Mouse (Mus musculus): ENCODE measurements around the gene Prpf3. TPM values are rescaled to one million over a fixed set of nuclear protein-coding genes. Genes with fewer than 3 reads are reported as not detected.
"Not testable (repeated sequence)": the region's sequence is repeated elsewhere in the genome, so short reads cannot be mapped to it uniquely, and the experiment has no call there.

Prpf3 gene
- 10 to 100 TPM; 49.1 to 56.5 TPM for polyA plus RNA-seq (2017; shearing (Covaris generic))

DNA sequence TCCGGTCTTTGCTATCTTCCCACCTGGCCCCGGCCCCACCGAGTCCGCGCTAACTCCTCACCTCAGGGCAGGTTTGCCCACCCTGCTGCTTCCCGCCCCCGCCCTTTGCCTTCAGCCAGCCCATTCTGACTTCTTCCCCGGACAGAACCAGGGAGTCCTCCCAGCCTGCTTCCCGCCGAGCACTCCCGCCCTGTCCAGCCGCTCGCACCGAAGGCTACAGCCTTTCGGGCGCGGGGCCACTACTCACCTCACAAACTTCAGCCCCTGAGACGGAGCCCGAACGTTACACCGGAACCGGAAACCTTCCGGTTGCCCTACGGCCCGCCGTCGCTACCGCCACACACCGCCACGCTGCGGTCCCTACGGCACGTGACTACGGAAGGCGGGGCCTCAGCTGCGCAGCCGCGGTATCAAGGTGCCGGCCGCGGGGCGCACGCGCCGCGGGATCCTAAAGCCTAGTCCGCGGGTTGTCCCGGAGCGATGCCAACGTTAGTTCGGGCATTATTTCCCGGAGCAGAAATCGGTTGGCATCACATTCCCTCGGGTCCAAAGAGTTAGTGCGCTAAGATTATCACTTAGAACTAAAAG, at the start of gene Prpf3:
Gene Prpf3, minus strand, starts transcription at position 384 of the 588 bp plus-strand sequence.
- ATAC-seq, result peak; percentile 97

DNA sequence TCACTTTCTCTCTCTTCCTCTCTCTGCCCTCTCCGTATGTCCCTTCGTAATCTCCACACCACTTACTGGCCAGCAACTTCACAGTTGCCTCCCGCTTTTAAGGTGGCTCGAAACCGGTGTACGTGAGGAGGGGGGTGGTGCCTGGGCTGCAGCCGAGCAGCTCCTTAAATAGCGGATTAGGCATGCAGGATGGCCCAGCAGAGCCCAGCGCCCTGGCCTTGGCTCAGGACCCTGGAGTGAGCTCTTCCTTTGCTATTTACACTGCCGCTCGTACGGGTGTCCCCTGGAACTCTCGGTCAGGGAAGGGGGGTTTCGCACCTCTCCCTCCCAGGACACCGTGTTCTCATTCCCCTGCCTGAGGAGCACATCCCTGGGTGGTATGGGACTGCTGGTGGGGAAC, 48.9 kb upstream of the Prpf3 start, which contains the start of gene Car14:
Gene Car14, minus strand, starts transcription at position 124 of the 400 bp plus-strand sequence.
- ATAC-seq, result no peak

DNA sequence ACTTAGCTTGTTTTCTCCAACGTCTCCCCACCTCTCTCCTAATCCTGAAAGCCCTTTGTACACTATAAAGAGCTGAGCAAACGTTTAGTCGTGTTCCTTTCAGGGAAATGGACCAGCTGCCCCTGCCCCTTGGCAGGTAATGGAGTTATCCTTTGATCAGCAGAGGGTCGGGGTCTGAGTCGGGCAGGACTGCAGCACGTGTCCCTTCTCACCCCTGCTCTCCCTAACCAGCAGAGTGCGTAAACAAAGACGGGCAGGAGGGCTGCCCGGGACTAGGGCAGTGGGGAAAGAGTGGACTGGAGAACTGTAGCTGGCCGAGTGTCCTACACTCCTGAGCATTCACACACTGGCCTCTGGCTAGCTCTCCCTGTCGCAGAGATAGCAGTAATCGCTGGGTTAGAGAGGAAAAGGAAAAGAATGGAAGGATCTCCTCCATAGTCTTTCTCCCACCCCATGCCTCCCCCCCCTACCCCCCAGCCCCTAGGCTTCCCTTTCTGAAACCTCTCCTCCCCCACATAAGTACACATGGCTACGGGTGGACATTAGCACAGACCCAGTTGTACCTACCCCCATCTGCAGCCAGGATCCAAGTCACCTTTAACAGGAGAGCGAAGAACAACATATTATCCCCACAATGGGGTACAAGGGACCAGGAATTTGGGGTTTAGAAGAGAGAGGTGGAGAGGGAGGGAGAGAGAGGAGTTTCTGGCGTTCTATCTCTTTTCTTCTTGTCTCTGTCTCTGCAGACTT, 48.2 kb upstream of the Prpf3 start:
- ATAC-seq, result no peak

DNA sequence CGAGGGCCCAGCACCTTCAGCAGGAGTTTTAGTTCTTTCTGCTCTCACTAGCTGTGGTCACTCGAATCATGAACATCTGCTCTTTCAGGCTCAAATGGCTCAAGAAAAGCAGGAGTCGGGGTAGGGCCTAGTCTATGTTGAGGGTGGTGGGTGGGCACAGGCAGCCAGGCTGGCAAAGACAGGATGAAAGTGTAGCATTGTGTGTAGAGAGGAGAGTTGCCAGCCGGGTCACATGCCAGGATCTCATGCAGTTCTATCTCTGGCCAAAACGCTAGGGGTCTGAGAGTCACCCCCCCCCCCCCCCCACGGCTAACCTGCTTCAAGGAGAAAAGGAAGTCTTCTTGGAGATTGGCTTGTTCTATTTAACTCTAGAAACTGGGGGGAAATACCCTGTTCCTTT, 47.0 kb upstream of the Prpf3 start:
- ATAC-seq, result no peak

DNA sequence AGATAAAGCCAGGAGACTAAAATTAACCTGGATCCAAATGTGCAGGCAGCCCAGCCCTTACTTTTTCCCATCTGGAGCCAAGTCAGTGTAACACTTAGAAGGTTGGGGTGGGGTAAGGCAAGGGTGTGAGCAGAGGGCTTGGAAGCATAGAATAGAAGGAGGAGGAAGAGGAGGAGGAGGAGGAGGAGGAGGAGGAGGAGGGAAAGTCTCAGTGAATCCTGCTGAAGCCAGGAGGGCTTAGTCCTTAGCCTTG, 46.6 kb upstream of the Prpf3 start:
- ATAC-seq, result no peak

DNA sequence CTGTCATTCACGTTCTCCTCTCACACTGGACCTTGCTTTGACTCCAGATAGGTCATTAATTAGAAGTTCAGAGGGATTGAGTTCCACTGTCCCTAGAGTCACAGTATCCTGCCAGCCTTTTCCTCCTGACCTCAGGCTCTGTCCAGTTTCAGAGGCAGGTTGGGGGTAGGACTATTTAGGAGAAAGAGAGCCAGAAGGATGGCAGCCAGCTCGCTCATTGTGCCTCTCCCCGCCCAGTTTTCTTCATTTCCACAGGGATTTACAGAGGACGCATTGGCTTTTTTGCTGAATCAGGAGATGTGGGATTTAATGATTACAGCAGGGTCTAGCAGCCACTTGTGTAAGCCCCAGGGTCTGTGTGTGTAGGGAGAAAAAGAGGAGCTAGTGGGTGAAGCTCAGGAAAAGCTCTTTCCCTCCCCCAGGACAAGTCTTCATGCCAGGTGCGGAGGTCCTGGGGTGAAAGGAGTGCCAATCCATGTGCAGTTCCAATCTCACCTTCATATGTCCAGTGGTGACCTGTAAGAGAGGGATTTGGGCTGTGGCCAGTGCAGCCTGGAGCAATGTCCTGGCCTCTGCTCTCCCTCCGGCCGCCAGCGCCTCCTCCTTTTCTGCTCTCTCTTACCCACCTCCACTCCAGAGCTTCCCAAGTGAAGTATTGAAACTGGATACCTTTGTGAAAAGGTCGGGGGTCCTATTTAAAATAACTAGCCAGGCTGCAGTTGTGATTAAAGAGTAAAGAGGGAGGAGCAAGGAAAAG, 46.1 kb upstream of the Prpf3 start:
- no peak for ATAC-seq

DNA sequence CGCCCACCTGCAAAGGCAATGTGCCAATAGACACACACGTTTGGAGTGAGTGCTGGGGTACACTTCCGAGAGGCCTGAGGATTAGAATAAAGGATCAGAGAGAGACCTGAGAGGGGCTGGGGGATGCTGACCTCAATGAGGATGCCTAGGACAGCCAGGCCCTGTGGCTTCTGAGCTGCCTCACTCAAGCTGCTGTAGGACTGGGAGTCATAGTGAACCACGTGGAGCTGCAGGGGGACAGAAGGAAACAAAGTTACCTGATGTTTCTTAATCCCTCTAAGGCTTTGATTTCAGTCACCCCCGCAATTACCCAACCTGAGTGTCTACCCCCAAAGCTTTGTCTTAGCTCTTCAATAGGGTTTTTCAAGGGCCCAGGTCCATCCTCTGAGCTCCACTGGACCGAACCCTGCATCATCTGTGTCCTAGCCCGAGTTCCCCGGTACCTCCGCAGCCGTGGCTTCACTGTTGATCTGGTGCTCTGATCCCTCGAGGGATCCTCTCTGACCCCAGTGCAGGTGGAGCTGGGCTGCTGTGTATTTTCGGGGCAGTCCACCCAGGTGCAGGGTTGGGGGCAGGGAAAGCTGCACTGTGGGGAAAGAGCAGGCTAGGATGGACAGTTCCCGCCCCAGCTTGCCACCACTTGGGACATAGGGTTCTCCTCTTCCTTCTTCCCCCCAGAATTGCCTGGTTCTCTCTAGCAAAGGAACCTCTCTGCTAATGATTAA, 44.3 kb upstream of the Prpf3 start:
- no peak for ATAC-seq

DNA sequence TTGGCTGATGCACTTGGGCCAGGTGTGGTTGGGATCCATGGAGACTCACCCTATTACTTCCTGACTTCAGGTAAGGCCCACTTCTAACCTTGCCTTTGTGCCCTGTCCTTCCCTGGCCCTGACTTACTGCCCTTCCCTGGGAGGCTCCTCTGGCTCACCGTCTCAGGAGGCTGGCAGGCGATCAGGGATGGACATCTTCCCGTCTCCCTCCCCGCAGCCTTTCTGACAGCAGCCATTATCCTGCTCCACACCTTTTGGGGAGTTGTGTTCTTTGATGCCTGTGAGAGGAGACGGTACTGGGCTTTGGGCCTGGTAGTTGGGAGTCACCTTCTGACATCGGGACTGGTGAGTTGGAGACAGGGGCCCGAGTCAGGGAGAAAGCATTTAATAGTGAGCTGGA, 39.8 kb upstream of the Prpf3 start:
- ATAC-seq, result not testable (repeated sequence)

DNA sequence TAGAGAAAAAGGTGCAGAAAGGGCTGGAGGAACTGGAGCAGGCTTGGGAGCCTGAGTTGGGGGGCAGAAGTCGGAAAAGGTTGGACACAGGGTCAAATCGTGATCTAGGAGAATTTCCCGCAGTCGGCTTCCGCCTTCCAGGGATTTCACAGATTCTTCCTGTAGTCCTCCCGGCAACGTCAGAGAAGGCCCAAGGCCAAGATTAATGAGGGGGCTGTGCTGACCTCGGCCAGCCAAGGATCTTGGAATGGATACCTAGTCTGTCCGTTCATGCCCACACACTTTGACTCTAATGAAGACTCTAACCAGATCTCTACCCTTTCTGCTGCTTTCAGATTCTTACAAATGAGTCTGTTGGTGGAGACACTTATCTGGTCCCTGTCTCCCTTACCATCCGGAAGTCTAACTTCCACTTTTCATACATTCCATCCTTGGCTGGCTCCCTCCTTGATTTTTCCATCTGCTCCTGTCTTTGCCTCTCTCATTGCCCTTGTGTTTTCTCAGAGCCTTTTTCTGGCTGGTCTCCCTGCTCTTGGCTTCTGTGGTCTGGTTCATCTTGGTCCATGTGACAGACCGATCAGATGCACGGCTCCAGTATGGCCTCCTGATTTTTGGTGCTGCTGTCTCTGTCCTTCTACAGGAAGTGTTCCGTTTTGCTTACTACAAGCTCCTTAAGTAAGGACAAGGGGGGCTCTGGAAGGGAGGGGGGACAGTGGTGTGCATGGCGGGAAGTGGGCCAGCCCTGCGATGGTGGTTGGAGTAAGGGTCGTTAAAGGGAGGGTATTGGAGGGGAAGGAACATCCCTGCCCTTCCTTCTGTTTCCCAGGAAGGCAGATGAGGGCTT, 38.9 kb upstream of the Prpf3 start:
- peak; percentile 0 for ATAC-seq

DNA sequence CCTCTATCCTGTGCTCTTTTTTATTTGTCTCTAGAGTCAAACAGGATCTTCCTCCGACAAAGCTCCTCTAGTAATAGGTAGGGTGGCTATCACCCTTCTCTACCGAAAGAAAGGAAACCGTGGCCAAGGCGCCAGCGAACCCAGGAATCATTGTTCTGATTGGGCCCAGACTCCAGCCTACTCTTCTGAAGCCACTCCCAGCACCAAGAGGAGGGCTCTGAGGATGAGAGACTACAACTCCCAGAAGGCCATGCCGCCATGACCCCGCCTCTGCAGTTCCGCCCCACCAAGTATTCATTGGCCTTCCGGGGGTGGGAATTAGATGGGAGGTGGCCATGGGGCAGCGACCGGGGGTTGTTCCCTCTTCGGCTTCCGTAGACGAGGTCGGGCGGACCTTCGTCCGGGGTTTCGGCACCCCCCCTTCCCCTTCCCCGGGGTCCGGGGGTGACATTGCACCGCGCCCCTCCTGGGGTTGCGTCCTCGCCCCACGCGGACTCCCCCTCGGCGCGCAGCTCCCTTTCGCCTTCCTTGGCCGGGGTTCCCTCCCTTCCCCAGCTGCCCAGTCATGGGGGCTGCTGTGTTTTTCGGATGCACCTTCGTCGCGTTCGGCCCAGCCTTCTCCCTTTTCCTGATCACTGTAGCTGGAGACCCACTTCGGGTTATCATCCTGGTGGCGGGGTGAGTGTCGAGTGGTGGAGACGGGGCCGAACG, 38.1 kb upstream of the Prpf3 start, which contains the start of gene Aph1a:
Gene Aph1a, plus strand, starts transcription at position 364 of the 711 bp plus-strand sequence.
- peak; percentile 99 for ATAC-seq

DNA sequence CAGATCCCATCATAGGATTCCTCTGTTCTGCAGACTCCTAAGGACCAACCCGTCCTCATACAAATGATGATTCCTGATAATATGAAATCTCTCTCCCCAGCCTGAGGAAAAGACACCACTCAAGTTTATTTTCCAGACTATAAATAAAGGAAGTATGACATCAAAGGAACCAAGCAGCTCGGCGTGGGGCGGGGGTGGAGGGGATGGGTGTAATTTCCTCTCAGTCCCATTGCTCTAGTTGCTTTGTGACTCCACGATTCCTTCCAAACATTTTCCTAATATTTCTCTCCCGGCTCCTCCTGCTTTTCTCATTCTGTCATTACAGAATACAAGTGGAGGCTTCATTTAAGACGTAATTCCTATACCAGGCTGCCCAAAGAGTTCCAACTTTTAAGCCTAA, 37.4 kb upstream of the Prpf3 start:
- no peak for ATAC-seq

DNA sequence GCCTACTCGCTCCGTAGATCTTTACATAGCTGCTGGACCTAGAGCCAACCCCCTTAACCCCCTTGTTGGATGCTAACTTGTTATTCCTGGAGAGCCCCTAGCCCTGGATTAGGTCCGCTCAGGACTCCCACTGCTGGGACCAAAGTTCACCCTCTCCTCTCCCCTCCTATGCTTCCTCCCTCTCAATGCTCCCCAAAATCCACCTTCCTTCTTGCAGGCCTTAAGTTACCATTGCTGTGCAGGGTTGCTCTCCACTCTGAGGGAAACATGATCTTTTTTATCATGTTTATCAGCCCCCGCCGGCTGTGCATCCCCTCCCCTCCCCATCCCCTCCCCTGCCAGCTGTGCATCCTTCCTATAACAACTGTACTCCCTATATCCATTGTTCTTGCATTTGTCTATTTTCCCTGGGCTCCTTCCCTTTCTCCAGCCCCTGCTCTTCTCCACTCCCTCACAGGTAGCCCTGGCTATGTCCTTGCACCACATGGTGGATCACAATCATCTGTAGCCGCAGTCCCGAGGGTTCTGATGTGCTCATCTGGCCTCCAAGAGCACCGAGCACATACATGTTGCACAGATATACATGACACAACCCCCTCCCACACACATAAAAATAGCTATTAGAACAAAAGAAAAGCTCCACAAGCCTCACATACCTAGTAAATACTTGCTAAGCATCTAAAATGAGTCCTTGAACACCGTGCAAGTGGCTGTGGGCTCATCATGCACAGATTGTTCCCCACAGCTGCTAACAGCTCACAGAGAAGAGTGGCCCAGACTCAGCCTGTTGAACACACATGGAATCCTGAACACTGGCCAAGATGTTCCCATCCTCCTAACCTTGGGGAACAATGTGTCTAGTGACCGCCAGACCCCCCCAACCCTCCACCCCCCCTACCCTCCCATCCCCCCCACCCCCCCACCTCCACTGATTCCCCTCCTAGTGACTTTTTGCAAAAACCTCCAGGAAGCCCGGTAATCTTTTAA, 36.7 kb upstream of the Prpf3 start:
- no peak for ATAC-seq

DNA sequence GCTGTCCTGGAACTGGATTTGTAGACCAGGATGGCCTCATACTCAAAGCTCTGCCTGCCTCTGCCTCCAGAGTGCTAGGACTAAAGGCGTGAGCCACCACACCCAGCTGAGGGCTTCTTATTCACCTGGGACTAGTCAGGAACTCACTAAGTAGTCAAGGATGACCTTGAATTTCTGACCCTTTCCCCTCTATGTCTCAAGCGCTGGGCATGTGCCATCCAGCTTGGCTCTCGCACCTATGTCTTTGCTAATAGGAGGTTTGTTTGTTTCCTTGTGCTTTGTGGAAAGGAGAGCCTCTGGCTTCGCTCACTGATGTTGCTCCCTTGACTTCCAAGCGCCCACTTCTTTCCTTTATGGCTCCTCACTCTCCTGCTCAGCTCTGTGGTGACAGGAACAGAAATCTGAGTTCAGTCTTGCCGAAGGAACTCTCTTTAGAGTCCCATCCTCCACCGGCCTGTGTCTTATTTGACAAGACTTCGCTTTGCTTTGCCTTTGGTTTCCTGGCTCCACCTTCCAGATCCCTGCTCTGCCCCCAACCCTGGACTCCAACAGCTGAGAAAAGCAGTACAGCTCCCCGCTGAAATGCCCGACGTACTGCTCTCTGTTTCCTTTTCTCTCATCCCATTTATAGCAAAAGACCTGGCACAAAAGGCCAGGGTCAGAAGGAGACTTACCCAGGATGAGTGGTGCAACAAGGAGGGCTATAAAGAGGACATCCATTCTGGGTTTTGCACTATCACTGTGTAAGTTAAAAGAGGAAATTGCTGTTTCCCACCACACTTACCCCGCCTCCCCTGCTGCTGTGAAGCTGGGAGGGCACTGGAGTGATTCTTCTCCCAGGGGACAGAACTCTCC, 35.8 kb upstream of the Prpf3 start, which contains the start of gene BC028528:
Gene BC028528, minus strand, starts transcription at position 795 of the 855 bp plus-strand sequence.
- no peak for ATAC-seq

DNA sequence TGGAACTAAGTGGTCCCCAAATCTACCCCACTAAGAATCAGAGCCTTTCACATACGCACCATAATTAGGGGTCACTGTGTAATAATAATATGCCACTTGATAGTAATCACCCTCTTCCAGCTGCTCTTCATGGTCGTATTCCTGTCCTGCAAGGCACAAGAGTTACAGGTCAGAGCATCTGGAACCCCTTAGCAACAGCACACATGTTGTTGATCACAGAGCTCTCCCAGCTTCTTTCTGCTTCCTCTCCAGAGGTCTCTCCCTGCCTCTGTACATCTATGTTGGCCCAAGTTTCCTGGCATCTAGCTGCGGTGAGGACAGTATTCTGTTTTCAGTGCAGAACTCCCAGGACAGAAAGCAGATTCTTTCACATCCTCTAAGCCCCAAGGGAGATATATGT, 34.0 kb upstream of the Prpf3 start:
- ATAC-seq, result no peak

DNA sequence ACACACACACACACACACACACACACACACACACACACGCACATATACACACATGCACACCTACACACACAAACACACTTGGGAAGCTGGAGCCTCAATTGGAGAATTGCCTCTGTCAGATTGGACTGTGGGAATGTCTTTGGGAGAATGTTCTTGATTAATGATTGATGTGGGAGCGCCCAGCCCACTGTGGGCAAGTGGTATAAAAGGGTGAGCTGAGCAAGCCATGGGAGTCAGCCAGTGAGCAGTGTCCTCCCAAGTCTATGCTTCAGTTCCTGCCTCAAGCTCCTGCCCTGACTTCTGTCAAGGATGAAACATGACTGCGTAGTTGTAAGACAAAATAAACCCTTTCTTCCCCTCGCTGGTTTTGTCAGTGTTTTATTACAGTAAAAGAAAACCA, 31.9 kb upstream of the Prpf3 start:
- no peak for ATAC-seq

DNA sequence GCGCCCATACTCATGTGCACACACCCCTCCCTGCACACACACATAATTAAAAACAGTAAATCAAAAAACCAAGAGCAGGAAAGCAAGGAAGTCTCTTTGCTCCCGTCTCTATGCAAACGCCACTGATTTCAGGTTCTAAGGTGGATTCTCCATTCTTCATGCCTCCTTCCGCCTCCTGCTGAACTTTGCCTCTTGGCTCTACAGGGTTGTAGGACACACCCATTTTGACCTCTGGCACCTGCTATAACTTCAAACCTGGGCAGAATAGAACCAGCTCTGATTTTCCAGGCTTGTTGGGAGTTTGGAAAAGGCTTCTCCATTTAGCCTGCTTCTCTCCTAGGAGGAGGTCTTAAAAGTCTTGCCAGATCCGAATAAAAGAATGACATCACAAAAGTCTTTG, 28.7 kb upstream of the Prpf3 start:
- no peak for ATAC-seq

DNA sequence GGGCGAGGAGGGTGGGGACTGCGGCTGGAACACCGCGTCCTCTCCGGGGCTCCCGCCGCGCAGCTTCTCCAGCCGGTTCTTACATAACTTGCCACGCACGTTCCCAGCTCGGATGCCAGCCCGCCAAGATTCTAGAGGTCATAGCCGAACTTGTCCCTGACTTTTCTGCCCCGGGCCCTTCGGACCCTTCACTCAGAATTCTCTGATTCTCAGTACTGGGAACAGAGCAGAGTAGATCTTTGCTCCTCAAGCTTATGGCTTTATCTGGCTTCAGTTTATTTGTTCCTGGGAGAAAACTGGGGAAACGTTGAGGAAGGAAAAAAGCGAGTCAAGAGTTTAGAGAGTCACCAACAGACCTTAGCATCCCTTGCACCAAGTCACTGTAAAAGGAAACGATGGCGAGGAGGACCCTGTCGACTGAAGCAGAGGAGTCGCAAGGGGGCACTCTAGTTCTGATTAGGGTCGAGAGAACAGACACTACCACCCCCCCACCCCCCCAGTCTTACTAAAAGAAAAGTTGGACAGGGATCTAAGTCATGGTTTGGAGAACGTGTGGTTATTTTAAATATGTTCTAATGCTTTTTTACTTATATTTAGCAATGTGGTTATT, 27.2 kb upstream of the Prpf3 start:
- no peak for ATAC-seq

DNA sequence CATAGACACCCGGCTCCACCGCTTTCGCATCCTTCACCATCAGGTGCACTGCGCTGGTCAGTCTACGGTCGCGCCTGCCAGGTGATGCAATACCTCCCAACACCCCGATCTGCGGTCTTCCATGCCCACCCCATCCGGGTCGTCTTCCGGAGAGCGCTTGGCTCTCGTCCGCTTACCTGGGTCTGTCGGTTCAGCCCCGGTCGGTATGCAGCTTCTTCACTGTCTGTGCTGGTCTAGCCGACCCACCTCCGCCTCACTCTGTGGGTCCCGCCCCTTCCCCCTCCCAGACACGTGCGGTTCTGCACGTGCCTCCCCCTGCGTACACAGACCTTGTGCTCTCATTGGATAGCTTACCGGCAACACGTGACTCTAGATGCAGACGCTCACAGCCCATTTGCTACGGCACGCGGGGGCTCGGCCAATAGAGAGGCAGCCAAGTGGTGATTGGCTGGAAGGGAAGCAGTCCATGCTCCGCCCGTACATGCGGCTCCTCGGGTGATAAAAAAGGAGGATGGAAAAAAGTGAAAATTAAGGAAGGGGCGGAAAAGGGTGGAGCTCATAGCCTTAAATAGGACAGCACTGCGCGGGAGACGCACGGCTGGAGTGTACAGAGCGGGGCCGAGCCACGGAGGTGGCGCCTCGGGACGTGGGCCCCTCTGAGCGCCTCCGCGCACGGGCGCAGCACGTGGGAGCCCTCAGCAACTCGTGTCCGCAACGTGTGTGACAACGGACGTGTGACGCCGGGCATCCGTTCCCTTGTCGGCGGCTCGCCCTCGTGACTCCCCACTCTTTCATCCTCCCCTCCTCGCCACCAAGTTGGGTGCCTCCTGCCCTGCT, 26.5 kb upstream of the Prpf3 start, which contains the start of gene Ciart:
Gene Ciart, minus strand, starts transcription at position 273 of the 837 bp plus-strand sequence.
- peak; percentile 86 for ATAC-seq

Data from CD4-positive, CD25-positive, alpha-beta regulatory T cell, adult 4 months (primary cell).